Mouse (Mus musculus): ENCODE results near the gene Tgfb2.

DNA sequence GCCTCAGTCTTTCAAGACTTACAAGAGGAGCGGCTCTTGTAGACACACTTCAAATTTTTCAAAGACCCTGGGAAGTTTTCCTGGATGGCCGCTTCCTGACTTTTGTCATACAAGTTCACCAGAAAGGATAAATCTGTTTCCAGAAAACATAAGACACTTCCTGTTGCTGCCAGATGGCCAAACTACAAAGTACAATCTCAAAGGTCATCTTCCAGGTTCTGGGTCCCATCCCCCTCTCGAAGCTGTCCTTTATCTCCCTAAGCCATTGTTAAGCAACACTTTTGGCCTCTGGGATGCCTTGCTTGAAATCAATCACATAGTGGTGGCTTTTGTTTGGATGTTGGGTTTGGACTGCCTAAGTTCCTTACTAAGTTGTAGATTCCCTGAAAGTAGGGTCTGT is 21.7 kb downstream of the Tgfb2 start:
- no peak for TF ChIP-seq CTCF (IDR thresholded peaks at IDR 0.05; ENCODE audit: insufficient read depth, low read length)
- TF ChIP-seq POLR2A (IDR thresholded peaks at IDR 0.05; ENCODE audit: borderline replicate concordance, extremely low read depth, low read depth, low read length) = no peak
